Mouse (Mus musculus) Muller cell, postnatal 12 days (primary cell): ENCODE results near the gene Ssbp2.

Experiments
- DNase-seq: peaks from one replicate; pipeline ENCODE4 v3.0.0-alpha.2; 2015; ENCODE audit errors: inconsistent ontology term

Ssbp2 gene

DNA sequence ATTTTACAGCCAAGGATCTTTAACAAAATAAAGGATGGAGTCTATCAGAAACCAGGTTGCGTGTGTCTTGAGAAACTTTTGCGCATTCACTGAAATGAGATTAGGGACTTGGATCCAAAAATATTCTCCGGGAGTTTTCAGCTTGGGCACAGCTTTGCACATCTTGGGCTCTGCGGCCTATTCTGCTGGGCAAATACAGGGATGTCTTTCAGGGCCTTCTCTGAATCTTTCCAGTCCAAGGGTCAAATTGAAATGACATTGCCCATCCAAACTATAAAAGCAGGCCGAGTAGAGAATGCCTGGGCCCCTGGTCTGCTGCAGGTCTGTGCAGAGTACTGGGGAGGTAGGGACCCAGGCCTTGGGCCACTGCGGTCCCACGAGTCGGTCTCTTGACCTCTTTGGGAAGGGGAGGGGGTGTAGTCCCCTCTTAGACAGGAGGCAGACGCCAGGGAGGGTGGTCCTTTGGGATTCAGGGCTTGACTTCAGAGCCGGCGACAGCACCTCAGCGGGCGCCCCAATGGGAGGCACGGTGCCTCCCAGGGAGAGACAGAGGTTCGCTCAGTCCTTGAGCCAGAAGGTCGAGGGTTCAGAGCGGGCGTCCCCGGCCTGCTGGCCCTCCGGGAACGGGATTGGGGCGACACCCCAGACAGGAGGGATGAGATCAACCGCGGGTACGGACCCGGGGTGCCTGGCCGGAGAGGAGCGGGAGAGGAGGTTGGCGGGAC, at the start of gene Ssbp2:
Gene Ssbp2, plus strand, starts transcription at position 388 of the 725 bp plus-strand sequence.
- no peak for DNase-seq

DNA sequence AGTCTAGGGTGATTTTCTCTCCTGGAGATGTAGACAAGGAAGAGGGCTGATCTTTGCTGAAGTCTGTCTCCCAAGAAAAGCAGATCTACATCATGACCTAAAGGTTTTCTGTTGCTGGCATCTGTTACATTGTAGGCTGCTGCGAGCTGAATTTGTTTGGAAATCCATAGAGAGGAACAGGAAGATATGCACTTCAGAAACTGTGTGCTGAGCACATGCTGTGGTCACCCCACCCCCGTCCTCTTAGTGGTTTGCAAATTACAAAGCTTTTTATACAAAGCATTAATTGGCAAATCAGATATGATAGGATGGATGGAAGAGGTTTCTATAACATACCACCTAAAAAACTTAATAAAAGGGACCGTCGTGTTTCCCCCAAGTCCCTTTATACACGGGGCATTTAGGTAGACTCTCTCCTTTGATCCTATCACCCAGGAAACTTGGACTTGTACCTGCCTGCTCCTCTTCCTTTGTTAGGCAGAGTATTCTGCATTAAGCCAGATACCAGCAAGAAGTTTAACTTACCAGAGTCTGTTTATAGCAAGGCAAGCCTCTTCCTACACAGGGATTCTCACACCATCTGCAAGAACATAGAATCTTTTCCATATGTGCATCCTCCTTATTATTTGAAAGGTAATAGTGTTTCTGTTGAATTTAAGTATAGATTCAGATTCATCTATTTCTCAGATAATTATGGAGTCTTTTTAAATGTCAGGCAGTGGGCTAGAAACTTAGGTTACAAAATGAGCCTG, 46.2 kb upstream of the Ssbp2 start:
- DNase-seq: no peak

DNA sequence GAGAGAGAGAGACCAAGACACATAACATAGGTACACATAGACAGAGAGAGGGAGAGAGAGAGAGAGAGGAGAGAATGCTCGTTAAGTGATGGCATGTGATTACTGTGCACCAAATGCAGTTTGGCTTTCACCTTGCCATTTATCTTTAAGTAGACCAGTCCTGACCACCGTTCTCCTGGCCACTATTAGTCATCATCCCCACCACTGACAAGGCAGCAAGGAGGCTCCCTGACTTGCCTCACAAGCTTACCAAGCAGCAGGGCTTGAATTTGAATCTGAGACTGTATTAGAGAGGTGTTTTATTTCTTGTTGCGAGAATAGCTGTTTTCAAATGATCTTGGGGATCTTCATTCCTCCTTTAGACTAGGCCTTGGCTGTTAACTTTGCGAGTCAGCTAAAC, 44.2 kb upstream of the Ssbp2 start:
- DNase-seq: no peak

DNA sequence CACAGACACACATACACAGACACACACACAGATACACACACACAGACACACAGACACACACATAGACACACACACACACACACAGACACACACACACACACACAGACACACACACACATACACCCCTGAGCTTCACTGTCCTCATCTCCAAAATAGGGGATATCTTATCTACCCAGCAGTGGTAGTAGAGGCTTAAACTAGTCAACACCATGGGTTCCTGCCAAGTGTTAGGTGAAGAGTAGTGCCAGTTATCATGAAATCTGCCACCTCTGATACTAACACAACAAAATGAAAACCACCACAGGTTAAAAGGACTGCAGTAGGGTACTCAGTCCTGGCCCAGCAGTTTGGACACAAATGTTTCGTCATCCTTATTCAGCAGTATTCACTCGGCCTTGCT, 43.4 kb upstream of the Ssbp2 start:
- DNase-seq: no peak

DNA sequence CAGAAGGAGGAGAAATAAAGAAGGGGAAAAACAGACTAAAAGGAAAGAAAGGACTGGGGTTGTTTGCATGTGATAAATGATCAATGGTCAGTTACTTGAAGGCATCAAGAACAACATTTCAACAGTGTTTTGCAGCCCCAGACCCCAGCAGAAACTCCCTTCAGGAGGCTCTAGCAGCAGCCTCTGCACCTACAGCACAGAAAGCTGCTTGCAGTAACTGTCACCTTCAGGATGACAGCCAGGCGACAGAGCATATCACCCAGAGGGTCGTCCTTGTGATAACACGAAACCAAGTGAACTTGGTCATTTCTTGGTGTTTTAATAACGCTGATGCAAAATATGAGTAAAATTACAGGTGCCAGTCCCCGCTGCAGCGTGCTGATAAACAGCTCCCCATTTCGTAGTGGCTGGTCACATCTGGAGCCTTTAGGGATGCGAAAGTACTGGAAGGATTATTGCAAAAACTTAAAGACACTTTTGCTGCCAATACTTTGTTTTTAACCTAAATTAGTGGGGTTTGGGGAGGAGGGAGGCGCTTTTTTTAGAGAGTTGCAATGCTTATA, 38.6 kb upstream of the Ssbp2 start:
- DNase-seq: no peak

DNA sequence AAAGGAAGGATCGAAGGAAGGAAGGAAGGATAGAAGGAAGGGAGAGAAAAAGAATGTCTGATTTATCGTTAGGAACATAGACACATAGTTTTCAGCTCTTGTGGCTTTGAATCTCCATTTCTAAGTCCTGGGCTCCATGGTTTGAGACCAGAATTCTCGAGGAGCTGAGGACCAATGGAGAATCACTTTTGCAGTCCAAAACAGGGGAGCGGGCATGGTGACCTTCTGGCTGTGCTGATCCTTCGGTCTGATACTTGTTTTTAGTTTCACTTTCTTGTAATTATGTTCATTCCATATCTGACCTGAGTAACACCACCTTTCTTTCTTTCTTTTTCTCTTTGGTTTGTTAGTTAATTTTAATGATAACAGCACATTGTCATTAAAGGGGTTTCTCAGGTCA, 29.2 kb upstream of the Ssbp2 start:
- peak; percentile 31 for DNase-seq

DNA sequence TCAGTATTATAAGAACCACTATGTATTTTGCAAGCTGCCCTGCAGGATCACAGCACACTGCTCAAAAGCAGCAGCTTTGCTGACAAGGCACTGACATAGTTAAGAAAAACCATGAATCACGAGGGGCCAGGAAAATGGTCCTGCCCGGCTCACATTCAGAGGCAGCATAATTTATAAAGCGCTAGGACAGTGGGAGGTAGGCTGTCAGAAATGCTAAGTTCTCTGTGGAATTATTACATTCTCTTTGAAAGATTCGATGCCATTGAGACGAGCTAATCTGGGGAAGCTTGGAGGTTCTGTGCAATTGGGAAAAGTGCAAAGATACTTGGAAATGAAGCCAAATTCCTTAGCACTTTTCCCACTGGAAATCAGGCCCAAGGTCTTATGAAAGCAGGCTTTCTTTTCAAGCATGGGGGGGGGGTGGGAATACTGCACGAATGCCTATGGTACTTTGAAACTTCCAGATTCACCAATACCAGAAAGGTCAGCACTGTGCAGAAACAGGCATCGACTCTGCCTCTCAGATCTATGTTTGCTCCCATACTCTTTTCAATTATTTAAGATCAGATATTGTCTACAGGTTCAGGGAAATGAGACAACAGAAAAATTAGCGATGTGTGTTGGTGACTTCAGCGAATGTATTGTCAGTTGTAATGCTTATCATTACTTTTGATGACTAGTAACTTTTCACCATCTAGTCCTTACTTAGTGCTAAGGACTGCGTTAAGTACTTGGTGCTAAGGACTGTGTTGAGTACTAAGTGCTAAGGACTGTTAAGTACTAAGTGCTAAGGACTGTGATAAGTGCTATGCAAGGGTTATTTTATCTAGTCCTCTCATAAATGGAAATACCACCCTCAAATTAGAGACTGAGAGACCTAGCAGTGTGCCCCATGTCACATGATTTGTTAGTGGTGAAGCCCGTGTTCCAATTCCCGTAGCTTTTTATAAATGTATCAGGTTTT, 28.4 kb upstream of the Ssbp2 start:
- peak; percentile 45 for DNase-seq

DNA sequence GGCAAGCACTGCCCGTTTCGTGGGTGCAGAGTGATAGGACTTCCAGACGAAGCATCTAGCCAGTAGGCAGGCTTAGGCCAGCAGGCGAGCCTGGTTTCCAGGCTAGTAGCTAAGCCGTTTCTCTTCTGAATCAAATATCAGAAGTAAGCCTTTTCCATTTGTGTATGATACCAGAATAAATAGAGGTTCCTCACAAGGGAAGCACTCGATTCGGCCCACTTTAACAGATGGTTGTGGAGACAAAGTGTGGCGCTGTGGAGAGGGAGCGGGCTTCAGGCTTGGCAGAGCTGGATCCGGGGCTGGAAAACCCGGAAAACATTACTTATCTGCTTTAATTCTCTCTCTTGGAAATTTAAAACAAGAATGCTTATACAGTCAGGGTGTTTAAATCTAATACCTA, 27.1 kb upstream of the Ssbp2 start:
- DNase-seq: no peak

DNA sequence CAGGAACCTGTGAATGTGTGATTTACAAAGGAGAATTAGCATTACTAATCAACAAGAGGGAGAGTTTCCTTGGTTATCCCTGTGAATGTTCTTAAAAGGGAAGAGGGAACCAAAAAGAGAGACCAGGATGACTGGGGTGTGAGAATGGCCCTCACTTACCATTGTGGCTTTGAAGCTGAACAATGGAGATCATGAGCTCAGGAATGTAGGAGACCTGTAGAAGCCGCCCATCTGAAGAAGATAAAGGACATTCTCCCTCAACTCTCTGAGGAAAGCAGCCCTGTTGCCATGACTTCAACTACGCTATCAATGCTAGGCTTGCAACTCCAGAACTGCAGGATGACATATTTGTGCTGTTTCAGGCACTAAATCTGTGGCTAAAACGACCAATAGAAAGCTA, 22.2 kb upstream of the Ssbp2 start:
- no peak for DNase-seq

DNA sequence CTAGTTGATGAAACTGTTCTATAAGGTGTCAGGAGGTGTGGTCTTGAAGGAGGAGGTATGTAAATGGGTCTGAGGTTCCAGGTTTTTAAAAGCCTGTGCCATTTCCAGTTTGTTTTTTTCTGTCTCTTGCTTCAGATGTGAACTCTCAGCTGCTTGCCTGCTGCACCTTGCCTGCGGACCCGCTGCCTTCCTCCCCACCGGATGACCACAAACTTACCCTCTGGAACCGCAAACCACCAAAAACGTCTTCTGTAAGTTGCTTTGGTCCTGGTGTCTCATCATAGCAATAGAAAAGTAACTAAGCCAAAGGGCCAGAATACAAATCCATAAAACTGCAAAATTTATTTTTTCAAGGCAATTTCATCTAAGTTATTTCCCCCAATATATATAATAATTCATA, 18.6 kb upstream of the Ssbp2 start:
- no peak for DNase-seq

DNA sequence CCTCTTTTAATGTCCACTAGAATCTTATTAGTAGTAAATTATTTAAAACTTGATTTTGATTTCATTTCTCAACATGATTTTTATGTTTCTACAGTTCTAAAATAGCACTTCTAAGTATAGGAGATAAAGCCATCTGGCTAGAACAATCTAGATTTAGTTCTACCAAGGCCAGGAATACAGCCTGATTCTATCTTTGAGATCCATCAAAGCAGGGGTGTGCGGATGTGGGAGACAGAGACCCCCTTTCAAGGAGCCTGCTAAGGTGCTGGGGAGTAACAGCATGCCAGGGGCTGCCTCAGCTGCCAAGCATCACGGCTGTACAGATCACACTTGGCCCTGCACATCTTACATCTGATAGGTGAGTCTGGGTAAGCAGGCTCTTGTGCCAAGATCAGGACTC, 13.4 kb upstream of the Ssbp2 start:
- DNase-seq: no peak

DNA sequence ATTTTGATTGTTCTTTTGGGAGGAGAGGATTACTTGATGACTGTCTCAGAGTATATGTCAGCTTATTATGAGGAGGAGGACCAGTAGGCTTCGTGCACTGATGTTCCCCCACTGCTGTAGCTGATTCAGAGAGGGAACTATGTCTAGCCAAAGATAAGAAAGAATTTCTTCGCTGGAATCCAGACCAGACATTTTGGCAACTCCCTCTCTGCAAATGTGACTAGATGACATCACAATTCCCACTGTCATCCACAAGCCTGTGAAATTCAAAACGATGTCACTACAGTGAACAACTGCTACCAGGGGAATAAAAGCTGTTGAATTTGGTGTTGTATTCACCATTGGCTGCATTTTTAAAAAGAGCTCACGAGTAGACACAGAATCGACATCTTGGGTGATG, 11.1 kb upstream of the Ssbp2 start:
- DNase-seq: peak; percentile 35

DNA sequence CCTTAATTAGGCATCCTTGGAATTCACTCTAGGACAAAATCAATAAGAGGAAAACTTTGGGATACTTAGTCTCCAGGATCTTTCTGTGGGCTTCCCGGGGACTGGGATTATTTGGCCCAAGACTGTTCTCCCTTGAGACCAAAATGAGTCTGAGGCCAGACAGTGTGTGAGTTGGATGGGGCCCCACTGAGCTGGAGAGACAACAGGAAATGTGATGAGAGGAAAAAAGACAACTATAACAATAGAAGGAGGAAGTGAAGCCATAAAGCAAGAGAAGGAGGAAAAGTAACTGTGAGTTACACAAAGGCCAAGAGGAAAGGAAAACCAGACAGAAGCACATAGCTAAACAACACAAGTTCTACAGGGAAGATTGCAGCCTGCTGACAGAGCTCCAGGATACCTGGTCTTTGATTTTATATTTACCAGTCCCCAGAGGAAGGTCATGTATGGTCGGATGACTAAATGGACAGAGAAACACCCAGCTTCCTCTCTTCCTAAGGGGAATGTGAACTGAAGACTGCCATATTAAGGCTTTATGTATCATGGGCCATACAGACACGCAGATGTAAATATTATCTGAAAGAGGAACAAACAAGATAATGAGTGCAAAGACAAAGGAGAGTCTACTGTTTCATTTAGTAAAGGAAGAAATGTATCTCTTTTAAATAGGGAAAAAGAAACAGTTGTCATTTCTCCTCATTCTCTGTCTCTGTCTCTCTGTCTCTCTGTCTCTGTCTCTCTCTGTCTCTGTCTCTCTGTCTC, 8.5 kb upstream of the Ssbp2 start:
- DNase-seq: no peak

DNA sequence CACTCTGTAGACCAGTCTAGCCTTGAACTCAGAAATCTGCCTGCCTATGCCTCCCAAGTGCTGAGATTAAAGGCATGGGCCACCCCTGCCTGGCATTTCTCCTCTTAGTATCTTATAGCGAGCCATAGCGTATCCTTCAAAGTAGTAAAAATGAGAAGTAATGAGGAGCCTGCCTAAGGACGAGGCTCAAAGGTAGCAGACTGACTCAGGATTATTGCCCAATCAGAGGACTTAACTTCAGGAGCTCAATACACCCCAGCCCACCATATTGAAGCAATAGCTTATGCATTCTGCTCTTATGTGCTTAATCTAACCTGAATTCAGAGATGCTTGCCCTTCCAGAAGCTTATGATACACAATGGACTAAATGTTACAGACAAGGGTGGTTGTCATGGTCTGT, 7.8 kb upstream of the Ssbp2 start:
- DNase-seq: no peak

DNA sequence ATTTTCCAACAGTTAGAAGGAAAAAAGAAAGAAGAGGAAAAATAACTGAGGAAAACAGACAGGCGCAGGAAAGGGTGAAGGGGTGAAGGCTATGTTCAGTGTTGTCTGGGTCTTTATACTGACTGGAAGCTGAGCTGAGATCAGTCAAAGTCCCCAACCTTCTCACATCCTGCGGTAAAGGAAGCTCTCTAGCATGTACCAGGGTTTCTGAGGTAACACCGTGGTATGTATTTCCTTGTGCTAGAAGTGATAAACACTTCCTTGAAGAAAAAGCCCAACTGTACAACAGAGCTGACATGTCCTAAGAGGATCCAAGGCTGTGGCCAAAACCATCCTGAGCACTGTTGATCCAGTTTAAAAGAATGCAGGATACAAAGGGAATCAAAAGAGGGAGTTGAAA, 6.8 kb upstream of the Ssbp2 start:
- DNase-seq: no peak

DNA sequence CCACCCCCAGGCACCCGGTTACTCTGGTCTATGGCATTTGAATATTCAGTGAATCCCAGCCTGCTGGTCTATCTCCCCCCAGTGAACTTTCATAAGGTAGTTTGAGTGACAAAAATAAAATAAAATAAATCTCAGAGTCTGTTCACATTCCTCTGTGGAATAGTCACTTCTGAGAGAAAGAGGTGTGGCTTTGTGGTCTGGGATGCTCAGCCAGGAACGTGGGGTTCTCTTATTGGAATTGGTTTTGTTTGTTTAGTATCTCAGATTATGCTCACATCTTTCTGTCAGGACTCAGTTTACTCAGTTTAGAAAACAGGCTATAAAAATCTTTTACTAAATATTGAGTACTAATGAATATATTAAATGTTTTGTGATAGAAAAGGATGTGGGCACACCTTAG, 4.0 kb upstream of the Ssbp2 start:
- DNase-seq: peak; percentile 67

DNA sequence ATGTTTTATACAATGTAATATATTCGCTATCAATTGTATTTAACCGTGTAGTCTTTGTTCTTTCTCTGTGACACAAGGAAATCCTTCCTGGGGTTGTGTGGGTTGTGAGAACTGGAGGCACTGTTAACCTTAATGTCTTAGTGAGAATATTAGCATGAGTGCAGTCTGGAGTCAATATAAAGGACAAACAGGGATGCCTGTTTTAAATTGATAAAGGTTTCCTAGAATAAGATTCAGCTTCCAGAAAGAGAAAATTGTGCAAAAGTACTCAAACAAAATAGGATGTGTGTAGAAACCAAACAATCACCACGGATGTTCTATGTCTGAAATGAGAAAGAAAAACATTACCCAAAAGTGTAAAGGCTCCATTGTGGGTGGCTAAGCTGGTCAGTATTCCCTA, 3.3 kb upstream of the Ssbp2 start:
- DNase-seq: no peak

DNA sequence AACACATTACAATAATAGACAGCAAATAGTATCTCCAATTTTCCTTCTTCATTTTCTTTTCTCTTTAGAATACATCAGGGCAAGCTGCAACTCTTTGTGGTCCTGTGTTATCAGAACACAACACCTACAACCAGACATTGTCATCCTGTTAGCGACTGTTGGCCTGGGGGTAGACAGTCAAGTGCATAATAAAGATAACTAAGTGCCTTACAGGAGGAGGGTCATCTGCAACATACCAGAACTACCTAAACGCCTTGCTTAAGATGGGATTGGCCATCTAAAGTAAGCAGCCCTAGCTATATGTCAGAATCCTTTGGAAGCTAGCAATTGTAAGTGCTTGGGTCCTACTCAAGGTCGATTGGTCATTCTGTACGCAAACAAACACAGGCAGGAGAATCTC, 2.1 kb upstream of the Ssbp2 start:
- no peak for DNase-seq

DNA sequence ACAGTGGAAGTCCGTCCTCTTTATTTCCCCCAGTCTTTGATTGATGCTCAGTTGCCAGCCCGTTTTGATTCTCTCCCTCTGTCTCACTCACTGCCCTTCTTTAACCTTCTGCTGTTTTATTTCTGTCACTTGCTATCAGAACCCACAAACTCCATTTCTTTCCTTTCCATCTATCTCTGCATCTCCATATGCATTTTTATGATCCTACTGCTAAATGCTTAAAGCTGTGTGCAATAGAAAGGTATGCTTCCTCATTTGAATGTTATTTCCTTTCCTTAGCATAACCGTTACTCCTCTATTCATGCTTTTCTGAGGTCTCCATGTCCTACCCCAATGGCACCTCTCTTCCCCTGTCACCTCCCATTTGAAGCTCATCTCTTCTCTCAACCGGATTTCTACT, 594 bp upstream of the Ssbp2 start:
- no peak for DNase-seq

DNA sequence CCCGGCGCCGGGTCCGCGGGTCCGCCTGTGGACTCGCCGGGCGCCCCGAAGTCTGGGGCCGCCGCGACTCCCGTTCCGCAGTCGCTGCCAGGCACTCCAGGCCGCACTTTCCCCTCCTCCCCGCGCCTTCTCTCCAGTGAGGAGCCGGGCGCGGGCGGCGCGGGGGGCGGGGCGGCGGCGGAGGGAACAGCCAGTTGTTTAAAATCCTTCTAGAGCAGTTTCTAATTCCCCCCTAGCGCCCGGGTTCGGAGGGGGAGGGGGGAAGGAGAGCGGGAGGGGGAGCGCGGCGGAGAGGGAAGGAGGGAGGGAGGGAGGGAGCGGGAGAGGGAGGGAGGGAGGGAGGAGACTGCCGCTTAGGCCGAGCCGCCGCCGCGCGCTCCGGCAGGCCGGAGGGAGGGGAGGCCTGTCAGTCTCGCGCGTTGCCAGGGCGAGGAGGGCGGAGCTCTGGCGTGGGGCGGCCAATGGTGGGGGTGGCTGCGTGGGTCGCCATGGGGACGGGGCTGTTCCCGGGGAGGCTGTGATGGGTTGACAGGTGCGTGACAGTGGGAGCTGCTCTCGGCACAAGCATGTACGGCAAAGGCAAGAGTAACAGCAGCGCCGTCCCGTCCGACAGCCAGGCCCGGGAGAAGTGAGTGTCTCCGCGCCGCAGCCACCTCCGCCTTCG, 670 bp downstream of the Ssbp2 start:
- peak; percentile 100 for DNase-seq

DNA sequence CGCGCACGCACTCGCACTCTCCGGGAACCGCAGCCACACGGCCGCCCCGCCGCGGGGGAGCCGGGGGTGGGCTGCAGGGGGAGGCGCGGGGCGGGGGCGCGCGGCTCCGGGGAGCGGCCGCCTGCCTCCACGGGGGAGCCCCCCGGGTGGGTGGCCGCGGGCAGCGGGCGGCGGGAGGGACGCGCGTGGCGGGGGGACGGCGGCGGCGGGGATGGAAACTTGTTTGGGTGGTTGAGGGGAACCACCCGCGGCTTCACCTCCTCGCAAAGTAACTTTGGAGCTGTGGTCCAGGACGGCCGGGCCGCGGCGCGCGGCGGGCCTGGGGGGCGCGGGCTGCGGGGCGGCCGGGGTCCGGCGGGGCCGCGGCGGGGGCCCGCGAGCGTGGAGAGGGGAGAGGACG, 1.2 kb downstream of the Ssbp2 start:
- DNase-seq: no peak
